Mouse (Mus musculus) liver, postnatal 0 days (tissue): ENCODE results near the gene Mob2.

Experiments
- CTCF ChIP-seq: sonication (generic); IDR thresholded peaks from 2 replicates; pipeline ENCODE4 v1.5.1; 2016; ENCODE audit warnings: antibody characterized with exemption, low read depth
- EP300 ChIP-seq: IDR thresholded peaks from 2 replicates; pipeline ENCODE4 v1.6.1; 2016; ENCODE audit warnings: antibody characterized with exemption, low read depth, mild to moderate bottlenecking

- TF ChIP-seq CTCF = no peak
- TF ChIP-seq EP300 = no peak
These were observed 30.8 kb downstream of the Mob2 start for GRCm38 (mm10) chr7:142030073-142030472.
